Mouse (Mus musculus): ENCODE measurements around the gene Map3k4.

Map3k4 gene

DNA sequence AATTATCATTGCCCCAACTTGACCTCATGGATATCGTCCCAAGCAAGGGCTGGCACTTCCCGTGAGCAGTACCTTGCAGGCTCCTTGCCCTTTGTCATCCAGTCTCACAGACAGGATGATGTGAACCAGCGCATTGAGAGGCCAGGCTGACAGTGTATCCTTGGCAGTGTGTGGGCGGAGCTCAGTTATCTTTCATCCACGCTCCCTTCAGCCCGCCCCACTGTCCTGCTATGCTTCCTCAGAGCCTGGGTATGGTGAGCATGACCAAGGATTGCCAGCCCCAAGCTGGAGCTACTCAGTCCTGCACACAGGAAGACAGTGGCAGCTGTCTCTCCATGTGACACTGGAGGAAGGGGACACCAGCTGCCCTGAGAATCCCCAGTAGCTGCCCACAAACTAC is 102.4 kb downstream of the Map3k4 start:
- no peak for DNase-seq

DNA sequence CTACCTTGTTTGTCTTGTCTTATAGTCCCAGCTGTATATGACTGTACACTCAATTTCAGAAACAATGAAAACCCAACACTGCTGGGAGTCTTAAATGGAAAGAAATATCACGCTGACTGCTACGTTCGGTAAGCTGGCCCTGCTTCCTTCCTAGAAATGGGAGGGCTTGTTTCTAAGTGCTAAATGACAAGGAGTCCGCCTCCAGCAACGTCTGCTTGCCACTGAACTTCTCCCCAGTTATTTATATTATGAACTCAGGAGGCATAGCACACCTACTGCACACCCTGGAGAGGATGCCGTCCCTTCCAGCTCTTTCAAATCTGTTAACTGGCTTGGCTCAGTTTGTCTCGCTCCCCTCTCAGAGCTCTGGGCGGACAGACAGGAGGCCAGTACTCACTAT is 105.2 kb downstream of the Map3k4 start:
- no peak for DNase-seq

DNA sequence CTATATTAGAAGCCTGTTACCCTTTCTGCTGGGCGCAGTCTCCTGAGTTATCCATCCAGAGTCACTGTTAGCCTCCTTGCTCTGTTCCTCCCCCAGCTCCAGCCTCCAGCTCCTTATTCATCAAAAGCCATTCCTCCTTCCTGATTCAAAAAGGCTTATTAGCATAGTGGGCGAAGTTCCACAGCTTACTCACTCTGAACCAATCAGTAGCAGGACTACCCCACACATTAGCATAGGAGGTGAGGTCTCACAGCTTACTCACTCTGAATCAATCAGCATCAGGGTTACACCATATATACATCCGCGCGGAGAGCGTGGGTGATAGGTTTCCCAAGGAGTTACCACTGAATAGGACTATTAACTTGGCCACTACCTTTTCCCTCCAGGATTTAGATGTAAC is 106.3 kb downstream of the Map3k4 start:
- peak; percentile 55 for DNase-seq

DNA sequence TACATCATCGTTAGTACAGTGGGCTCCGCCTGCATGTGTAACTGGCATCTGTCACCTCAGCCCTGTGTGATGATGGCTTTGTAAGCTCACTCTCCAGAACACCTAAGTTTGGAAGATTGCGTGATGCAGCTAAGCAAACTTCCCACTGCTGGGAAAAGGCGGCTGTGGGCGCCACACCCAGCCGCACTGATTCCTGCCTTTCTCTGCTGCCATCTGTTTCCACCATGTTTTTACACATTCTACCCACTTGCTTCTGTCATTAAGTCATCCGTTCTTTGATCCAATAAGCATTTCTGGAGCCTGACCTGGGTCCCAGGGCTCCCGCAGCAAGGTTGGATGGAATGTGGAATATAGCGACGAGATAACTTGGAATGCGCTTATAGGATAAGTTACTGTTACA is 106.7 kb downstream of the Map3k4 start:
- no peak for DNase-seq

DNA sequence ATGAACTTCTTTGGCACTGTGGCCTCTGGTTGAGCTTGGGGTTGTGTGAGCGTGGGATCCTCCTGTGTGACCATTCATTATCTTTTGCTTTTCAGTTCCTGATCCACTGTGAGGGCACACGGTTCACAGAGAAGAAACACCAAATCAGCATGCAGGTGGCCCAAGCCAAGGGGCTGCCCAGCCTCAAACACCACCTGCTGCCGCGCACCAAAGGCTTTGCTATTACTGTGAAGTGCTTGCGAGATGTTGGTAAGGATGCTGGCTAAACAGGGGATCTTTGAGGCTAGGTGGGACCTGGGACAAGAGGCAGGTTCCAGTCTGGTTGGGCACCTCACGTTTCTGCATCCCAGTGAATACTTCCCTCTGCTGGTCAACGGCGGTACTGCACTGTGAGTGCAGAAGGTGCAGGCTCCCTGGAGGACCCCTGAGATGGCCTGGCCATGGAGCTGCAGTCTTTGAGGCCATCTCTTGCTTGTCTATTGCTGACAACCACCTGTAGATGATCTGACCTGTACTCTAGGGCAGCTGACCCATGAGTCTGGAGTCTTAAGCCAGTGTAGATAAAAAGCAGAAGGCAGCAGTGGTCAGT is 108.0 kb downstream of the Map3k4 start:
- DNase-seq: peak; percentile 77

DNA sequence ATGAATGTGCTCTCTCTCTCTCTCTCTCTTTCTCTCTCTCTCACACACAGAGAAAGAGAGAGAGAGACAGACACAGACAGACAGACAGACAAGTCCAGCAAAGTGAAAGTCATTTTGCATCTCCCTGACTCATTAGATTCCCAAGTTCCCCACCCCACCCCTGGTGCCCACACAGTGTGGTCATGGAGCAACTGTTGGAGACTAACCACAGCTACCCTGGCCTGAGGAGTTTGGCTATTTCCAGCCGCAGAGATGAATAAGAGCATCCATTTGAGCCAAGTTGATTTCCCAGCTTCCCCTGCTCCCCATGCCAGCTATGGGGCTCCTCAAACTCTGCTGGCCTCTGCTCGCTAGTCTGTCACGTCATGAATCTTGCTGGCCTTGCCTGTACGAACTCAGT is 109.1 kb downstream of the Map3k4 start:
- DNase-seq: no peak

DNA sequence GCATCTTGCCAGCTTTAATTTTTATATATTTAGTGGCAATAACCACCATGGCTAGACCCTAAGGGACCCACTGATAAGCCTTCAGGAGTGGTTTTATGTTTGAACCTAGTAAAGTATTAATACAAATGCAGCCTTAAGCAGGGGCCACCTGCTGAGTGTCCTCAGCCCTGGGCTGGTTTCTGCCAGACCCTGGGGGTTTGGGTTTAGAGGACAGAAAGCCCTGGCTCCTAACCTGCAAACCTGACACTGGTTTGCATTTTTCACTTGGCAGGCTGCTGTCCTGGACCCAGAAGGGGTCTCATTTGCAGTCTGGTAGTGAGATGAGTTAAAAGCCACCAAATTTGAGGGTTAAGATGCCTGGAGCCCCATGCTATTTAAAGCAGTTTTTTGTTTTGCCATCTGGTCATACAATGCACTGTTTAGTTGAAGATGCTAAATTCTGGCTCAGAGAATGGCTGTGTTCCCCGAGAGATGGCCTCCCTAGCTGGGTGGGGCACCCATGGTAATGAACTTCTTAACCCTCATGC is 111.5 kb downstream of the Map3k4 start:
- no peak for DNase-seq

DNA sequence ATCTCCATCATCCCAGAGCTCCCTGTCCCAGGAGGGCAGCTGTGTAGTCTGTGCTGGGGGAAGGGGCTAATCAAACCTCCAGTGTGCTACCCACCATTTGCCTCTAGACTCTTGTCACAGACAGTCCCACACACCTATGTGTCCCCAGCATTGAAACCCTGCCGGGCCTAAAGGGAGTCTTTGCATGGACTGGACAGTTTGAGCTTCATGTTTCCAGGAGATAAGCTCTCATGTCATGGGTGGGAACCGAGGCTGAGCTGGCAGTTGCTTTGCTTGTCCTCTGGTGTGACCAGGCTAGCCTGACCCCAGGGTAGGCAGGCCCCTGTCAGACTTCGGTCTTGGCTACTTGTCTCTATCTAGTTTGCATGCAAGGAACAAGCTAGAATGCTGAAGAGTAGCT is 112.3 kb downstream of the Map3k4 start:
- DNase-seq: no peak

DNA sequence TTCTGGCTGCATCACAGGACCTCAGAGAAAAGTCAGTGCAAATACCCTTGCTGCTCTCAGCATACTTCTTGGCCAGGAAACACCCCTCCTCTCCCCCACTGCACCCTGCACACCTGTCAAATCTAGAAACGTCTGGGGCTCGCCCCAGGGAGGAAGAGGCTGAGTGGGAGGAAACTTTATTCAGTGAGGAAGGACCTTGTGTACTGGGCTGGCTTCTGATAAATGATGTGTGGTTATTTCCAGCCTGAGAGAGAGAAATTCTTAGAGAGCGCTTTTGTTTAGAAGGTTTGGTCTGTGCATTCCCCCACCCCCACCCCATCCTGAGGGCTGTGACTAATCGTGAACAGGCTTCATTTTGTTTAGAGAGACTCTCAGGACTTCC is 112.9 kb downstream of the Map3k4 start:
- DNase-seq: no peak

DNA sequence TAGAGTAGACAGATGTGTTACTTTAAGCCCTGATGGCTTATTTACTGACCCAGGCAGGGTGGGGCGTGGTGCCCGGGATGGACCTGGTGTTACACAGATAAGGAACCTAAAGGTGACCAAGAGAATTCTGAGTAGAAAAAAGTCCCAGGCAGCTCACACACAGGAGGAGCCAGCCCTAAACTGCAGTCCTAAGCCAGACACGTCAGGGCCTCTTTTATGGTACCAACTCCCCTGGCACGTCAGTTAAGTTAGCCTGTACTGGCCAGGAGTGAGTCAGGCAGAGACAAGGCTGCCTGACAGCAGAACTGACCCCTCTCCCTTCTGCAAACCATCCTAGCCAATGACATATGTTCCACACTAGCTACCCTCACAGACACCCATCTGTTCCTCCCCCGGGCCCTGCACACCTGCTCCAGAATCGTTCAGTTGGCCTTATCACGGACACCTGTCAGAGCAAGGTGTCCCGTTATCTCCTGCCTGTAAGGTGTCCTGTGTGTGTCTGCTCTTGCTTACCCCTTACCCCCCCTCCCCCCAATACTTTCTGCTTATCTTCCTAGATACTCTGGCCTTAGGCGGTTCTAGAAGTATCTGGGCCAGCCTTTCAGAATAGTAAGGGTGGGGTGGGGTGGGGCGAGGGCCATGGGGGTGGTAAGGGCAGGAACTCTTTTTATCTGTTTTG is 113.4 kb downstream of the Map3k4 start:
- no peak for DNase-seq

DNA sequence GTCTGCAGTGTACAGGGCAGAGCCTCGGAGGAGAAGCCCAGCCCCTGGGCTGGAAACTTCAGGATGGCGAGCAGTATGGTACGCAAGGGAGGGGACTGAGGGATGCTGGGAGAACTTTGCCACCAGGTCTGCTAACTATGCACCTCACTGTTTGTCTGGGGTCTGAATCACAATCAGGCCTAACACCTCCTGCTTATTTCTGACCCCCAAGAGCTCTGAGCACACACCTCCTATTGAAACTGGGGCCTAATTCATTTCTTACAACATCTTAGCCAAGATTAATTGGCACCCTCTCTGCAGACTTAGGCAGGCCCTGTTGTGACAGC is 113.9 kb downstream of the Map3k4 start:
- no peak for DNase-seq

DNA sequence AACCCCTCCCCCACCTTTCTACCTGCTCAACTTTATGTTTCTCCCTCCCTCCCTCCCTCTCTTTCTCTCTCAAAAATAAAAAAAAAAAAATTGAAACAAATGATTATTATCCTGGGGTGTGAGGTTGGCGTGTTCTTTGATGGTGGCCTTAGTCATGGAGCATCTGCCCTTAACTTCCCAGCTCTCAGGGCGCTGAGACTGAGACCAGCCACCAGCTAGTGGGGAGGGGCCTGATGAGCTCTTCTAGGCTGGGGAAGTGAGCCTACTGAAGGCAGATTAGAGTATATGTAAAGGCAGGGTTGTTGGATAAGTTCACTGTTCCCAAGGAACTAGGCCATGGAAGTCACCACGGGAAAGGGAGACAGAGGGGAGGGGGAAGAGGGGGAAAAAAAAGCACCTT is 114.3 kb downstream of the Map3k4 start:
- no peak for DNase-seq

DNA sequence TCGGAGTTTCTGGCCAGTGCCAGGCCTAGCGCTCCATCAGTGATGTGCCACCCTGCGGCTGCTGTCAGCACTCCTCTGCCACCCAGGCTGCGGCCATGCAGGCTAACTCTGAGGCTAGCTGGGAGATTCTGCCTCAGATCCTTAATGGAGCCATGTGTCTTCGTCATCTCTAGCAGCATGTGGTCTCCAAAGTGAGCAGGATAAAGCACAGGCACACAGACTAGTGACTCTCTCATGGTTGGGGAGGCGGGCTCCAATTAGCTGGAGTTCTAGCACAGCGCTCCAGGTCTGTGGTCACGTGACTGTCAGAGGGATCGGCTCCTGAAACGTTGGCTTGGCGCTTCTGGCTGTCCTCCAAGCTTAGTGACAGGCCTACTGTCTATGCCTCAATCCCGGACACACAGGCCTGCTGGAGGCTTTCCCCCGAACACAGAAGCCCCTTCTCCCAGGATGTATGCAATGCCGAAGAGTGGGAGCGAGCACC is 115.1 kb downstream of the Map3k4 start:
- DNase-seq: peak; percentile 67

DNA sequence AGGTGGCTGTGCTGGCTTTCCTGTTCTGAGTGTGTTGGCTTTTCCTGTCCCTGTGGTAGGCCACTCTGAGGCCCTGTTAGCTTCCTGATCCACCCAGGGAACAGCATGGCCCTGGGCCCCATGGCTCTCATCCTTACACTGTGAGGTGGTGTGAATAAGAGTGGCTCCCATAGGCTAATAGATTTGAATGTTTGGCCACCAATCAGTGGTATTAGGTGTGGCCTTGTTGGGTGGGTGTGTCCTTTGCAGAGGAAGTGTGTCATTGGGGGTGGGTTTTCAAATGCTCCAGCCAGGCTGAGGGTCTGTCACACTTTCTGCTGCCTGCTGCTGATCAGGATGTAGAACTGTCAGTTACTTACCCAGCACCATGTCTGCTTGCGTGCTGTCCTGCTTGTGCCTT is 117.5 kb downstream of the Map3k4 start:
- DNase-seq: no peak

DNA sequence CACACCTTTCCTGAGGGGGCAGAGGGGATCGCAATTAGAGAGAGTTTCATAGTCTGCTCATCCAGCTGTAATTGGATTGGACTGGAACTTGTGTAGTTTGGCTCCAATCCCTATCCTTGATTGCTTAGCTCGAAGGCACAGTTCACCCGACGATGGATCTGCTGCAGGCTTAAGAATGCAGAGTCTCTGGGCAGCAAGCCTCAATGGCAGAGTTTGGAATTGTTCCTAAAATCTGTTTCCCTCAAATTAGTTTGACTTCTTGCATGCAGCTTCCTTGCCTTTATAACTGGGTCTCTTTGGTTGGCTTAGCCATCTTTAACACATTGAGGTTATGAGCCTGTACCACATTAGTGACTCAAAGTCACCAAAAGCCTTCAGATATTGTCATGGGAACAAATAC is 118.7 kb downstream of the Map3k4 start:
- no peak for DNase-seq

DNA sequence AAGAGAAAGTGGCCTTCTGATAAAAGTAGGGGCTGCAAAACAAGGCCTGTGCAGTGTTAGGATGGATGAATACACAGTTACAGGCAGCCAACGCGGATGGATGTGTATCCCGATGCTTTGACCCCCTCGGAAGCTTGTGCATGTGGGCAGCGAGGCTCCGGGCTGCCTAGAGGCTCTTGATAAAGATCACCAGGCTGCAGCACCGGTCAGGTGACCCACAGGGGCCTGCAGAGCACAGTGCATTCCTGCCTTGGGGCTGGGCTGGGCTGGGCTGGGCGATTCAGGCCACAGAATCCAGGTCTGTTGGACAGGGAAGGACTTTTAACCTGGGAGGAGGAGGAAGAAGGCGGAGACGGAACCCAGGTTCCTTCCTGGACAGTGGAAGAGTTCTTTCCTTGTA is 123.0 kb downstream of the Map3k4 start:
- no peak for DNase-seq

DNA sequence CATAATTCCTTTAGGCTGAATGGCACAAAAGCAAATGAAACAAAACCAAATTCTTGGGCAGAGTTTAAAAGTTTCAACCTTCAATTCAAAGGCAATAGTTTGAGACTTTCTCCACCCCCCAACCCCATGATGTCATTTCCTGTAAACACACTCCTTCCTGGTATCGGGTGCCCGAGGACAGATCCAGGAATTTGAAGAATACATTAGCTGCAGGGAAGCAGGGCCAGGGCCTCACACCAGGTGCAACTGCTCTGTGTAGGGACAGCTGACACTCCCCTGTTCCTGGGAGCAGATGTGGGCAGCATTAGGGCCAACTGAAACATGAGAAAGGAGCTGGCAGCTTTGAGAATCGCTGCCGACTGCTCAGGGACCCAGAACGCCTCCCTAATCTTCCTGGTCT is 123.5 kb downstream of the Map3k4 start:
- DNase-seq: no peak

DNA sequence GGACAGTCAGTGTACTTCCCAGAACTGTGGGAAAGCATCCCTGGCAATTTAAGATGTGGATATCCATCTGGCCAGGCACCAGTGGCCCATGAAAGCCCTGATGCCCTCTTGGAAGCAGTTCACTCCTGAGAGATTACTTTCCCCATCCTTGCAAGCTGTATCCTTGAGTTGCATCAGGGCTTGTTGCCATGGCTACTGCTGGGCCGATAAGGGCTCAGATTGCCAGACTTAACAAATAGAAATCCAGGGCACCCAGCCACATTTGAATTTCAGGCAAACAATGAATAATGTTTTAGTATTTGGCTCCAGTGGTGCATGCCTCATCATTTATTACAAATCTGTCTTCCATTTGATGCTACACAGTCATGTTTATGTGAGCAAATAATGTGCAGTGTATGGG is 130.8 kb downstream of the Map3k4 start:
- DNase-seq: peak; percentile 87

DNA sequence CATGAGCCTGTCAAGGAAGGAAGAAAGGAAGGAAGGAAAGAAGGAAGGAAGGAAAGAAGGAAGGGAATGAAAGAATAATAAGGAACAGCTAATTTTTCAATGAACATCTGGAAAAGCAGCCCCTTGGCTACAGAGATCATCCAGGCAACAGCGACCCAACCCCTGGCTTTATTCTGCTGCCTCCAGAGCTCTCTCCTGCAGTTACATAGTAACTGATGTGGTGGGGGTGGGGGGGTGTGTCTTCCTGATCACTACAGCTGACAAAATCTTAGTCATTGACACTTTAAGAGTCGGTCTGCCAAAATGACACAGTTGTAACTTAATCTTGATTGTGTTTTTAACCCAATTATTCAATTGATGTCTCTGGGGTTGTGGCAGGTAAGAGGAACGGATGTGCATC is 132.3 kb downstream of the Map3k4 start:
- no peak for DNase-seq

DNA sequence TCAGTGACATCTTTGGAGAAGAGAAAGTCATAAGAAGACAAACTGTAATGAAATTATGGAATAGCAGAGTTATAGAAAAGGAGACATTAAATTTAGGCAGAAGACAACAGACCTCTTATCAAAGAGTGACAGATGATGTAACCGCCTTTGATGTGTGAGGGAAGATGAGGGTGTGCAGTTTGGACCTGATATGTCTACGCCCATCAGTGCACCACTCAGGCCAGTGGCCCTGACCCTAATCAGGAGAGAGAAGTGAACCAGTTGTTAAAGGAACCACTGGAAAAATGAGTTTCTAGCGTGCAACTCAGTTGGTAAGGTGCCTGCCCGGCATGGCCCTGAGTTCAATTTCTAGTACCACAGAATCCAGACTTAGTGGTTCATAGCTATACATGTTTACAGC is 132.7 kb downstream of the Map3k4 start:
- no peak for DNase-seq

DNA sequence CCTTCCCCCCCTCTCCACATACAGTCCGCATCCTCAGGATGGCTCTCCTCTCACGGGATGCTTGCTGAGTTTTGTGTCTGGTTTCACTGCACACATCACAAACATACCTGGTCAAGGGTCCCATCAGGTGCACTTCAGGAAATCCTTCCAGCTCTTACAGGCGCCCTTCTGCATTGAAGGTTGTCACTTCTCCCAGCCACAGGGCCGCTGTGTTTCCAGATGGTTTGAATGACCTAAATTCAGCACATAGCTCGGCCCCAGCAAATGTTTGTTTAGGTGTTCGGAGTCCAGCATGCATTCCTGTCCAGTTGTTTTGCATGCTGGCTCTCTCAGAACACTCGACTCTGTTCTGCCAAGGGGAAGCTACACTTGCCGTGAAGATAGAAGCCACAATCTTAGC is 134.3 kb downstream of the Map3k4 start:
- DNase-seq: no peak

DNA sequence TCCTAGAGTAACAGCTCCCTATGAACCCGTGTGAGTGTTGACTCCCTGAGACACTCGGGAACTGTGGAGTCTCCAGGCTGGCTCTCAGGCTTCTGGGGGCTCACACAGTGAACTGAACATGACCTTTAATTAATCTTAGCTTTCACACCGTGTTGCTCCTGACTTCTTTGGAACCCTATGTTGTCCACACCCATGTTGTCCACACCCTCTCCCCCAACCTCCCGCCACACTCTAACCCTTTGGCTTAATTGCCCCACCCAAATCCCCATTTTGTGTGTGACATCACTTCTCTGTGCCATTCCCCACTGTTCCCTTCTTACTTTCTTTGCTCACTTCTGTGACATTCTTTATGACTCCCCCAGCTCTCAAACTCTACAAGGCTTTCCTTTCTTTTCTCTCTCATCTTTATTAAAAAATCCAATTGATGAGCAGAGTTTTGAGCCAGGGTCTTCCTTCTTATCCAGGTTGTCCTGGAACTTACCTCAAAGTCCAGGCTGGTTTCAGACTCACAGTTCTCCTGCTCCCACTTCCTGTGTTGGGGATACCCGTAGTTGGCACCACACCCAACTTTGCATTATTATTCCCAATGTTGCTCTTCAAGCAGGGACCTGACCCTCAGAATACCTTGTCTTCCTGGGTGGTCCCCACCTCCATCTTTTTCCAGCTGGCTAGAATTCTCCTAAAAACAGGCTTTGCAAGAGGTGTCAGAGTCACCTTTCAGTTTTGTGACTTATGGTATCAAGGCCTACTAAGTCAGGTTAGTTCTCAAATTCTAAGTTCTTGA is 135.7 kb downstream of the Map3k4 start:
- DNase-seq: no peak

DNA sequence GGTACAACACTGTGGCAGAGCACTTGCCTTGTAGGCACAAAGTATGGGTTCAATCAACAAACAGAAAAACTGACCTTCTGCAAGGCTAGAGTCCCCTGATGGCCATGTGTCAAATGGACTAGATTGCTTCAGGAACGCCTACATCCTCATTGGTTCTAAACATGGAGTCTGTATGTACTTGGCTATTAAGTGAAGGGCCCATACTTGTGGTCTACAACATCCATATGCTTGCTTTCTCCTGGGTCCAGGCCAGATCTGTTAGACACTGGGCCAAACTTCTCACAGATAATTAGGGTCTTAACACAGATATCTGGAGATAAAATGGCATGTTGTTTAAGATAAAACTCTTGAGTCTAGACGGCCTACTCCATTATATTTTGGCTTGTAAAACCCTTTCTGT is 138.8 kb downstream of the Map3k4 start:
- no peak for DNase-seq

DNA sequence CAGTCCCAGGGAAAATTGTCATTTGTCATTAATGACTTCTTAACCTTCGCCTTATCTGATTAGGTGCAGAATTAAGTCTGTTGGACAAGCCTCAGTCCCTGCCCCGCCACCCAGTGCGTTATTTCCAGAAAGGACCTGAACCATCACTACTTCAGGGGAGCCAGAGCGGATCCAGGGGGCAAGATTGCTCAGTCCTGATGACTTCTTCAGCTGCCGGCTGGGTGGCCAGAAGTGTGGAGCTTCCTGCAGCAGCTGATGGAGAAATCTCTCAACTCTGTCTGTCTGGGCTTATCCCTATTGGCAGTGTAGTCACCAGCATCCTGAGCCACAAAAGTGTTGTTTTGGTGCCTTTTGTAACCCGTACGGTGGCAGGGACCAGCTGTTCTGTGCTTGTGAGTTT is 139.3 kb downstream of the Map3k4 start:
- no peak for DNase-seq
